Mouse (Mus musculus): Measurements from ENCODE around the gene Serpina3j. TPM values are rescaled to one million over a fixed set of nuclear protein-coding genes. Genes with fewer than 3 reads are reported as not detected.

Serpina3j gene
- not detected in 4 replicates for total RNA-seq (2023; ENCODE audit: inconsistent age)

GRCm38 (mm10) chr12:104314253-104314652 lies at the start of gene Serpina3j:
Gene Serpina3j (plus strand): TSS chr12:104314553.

GRCm38 (mm10) chr12:104338226-104338625 lies 23.9 kb downstream of the Serpina3j start, which contains the start of the genes Serpina3k and Serpina3m:
Gene Serpina3k (plus strand): TSS chr12:104338486.
Gene Serpina3m (plus strand): TSS chr12:104338486.

Other genes starting within 250 kb of the Serpina3j start
- not detected in 4 replicates for gene Serpina5, start 213.4 kb upstream of the Serpina3j start, total RNA-seq (2023; ENCODE audit: inconsistent age)
- not detected in 4 replicates for gene Serpina3a, start 201.8 kb upstream of the Serpina3j start, total RNA-seq (2023; ENCODE audit: inconsistent age)
- not detected in 4 replicates for gene Serpina3b, start 186.6 kb upstream of the Serpina3j start, total RNA-seq (2023; ENCODE audit: inconsistent age)
- not detected in 4 replicates for gene Serpina3c, start 160.7 kb upstream of the Serpina3j start, total RNA-seq (2023; ENCODE audit: inconsistent age)
- 5.7 to 6.5 TPM (median 6.3 TPM) in 4 replicates for gene Serpina3f, start 100.0 kb upstream of the Serpina3j start, total RNA-seq (2023; ENCODE audit: inconsistent age)
- gene Serpina3g, start 78.3 kb upstream of the Serpina3j start, total RNA-seq (2023; ENCODE audit: inconsistent age), result 90.4 to 97.7 TPM (median 94.9 TPM) in 4 replicates
- gene Serpina3i, start 51.4 kb upstream of the Serpina3j start, total RNA-seq (2023; ENCODE audit: inconsistent age), result 0.87 to 2.8 TPM (median 2.1 TPM) in 4 replicates
- gene Serpina3k, start 23.9 kb downstream of the Serpina3j start, total RNA-seq (2023; ENCODE audit: inconsistent age), result not detected in 4 replicates
- not detected in 4 replicates for gene Serpina3m, start 23.9 kb downstream of the Serpina3j start, total RNA-seq (2023; ENCODE audit: inconsistent age)
- gene Serpina3n, start 92.2 kb downstream of the Serpina3j start, total RNA-seq (2023; ENCODE audit: inconsistent age), result 0.26 TPM in 1 of 4 replicates, not detected in the others
- not detected in 4 replicates for gene Gsc, start 158.8 kb downstream of the Serpina3j start, total RNA-seq (2023; ENCODE audit: inconsistent age)

Measured in B cell, adult (primary cell).